Mouse (Mus musculus) activated CD4-positive, CD25-positive, alpha-beta regulatory T cell (primary cell): ENCODE results near the gene Epp13. TPM values are rescaled to one million over a fixed set of nuclear protein-coding genes. Genes with fewer than 3 reads are reported as not detected.

Source experiments
- polyA plus RNA-seq, 2 experiments: library from polyadenylated mRNA; unstranded; fragments of 100-300 nt; shearing (Covaris generic); gene quantifications; one replicate each; pipeline ENCODE4 v1.2.1; 2017

Gene Epp13
- not detected for polyA plus RNA-seq

GRCm38 (mm10) chr7:6252410-6252809, at the start of gene Epp13:
Gene Epp13 (plus strand): TSS chr7:6252710.

GRCm38 (mm10) chr7:6221978-6222377, 30.5 kb upstream of the Epp13 start, which contains the start of gene Zscan5b:
Gene Zscan5b (plus strand): TSS chr7:6222278.

DNA sequence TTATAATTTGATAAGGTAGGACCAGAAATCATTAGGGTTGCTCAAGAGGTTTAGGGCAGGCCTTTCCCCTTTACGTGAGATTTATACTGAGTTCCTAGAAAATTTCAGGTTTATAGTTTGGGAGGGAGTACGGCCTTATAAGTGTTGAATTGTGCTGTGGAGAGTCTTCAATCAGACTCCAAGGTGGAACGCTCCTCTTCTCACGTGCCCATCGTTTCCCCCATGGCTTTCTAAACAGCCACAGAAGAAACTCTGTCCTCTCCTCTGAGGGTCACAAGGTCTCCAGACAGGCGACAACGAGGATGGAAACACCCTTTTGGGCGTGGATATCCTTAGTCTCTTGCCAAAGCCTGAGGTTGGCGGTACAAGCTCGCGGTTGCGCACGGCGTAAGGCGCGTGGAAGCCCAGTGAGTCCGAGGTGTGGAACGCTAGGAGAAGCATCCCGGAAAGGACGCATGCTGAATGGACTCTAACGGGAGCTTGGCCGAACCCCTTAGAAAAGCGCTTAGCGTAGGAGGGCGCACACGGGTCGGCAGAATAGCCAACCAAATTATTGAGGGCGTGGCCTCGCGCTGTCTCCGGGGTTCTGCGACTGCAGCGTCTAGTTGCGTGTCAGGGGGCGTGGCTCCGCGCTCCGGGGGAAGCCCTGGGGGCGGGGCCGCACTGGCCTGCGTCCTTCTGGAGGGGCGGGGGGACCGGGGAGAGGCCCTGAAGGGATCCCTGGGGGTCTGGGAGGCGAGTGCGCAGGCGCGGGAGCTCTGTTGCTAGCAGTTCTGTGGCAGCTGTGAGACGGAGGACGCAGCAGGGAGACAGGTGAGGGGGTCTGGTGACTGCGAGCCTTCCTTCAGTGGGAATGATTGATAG, 33.6 kb downstream of the Epp13 start, which contains the start of gene Zfp667:
TSS of gene Zfp667 (plus strand) at position 738 of the 864 bp plus-strand sequence.

GRCm38 (mm10) chr7:6331233-6331956, 78.9 kb downstream of the Epp13 start, which contains the start of gene Zfp583:
Gene Zfp583 (minus strand): TSS chr7:6331285.

Other genes starting within 250 kb of the Epp13 start
- not detected for gene Vmn1r65, start 241.7 kb upstream of the Epp13 start, polyA plus RNA-seq
- gene Nlrp4c, start 207.5 kb upstream of the Epp13 start, polyA plus RNA-seq: under 1 TPM in 1 of 2 experiments, not detected in 1; 0.31 TPM
- gene Zfp787, start 96.7 kb upstream of the Epp13 start, polyA plus RNA-seq: 10 to 100 TPM; 35.1 to 51.1 TPM
- gene Zfp444, start 80.5 kb upstream of the Epp13 start, polyA plus RNA-seq: 10 to 100 TPM; 35.1 to 39.8 TPM
- gene Galp, start 55.6 kb upstream of the Epp13 start, polyA plus RNA-seq: not detected
- gene Zscan5b, start 30.4 kb upstream of the Epp13 start, polyA plus RNA-seq: not detected
- gene Zfp667, start 33.9 kb downstream of the Epp13 start, polyA plus RNA-seq: 1 to 10 TPM; 3.3 to 9.3 TPM
- gene Zfp583, start 78.6 kb downstream of the Epp13 start, polyA plus RNA-seq: 1 to 10 TPM in 1 of 2 experiments, not detected in 1; 1.1 TPM
- under 1 TPM; 0.18 to 0.80 TPM for gene Gm3854, start 91.0 kb downstream of the Epp13 start, polyA plus RNA-seq
- gene Zfp78, start 110.6 kb downstream of the Epp13 start, polyA plus RNA-seq: 1 to 10 TPM; 1.3 to 3.0 TPM
- 1 to 10 TPM; 7.2 to 9.4 TPM for gene Zfp28, start 130.6 kb downstream of the Epp13 start, polyA plus RNA-seq
- not detected for gene Smim17, start 146.0 kb downstream of the Epp13 start, polyA plus RNA-seq
- gene Gm20715, start 157.6 kb downstream of the Epp13 start, polyA plus RNA-seq: not detected
- gene Olfr1344, start 186.0 kb downstream of the Epp13 start, polyA plus RNA-seq: under 1 TPM in 1 of 2 experiments, not detected in 1; 0.11 TPM
- gene Olfr1336, start 203.5 kb downstream of the Epp13 start, polyA plus RNA-seq: under 1 TPM in 1 of 2 experiments, not detected in 1; 0.21 TPM
- under 1 TPM in 1 of 2 experiments, not detected in 1; 0.09 TPM for gene Olfr1346, start 214.4 kb downstream of the Epp13 start, polyA plus RNA-seq
- not detected for gene Olfr5, start 234.2 kb downstream of the Epp13 start, polyA plus RNA-seq
- not detected for gene Olfr1347, start 247.0 kb downstream of the Epp13 start, polyA plus RNA-seq